Mouse (Mus musculus) lung, embryonic 14.5 days (tissue): ENCODE measurements around the gene Slc22a14. TPM values are rescaled to one million over a fixed set of nuclear protein-coding genes. Genes with fewer than 3 reads are reported as not detected.

Source experiments
- ATAC-seq: fragments of 200-750 bp; cut with Nextera tagmentation; 2 replicates; pipeline ENCODE4 v1.8.0; 2017; ENCODE audit warnings: mild to moderate bottlenecking, moderate TSS enrichment, moderate library complexity; ENCODE audit not compliant: insufficient read depth
- DNase-seq: peaks from one replicate; pipeline ENCODE4 v3.0.0-alpha.2; 2015
- H3K27ac ChIP-seq: fragments of 300-500 bp; sonication (generic); 2 replicates; pipeline ENCODE4 v1.5.1; 2014; ENCODE audit warnings: low read depth, mild to moderate bottlenecking, moderate library complexity
- H3K27me3 ChIP-seq: fragments of 300-500 bp; sonication (generic); 2 replicates; pipeline ENCODE4 v1.6.1; 2014; ENCODE audit warnings: low read length, control low read depth; ENCODE audit not compliant: insufficient read depth
- H3K36me3 ChIP-seq: fragments of 300-500 bp; sonication (generic); 2 replicates; pipeline ENCODE4 v1.6.1; 2014; ENCODE audit warnings: control low read depth; ENCODE audit not compliant: insufficient read depth
- H3K4me1 ChIP-seq: fragments of 300-500 bp; sonication (generic); 2 replicates; pipeline ENCODE4 v1.6.1; 2014; ENCODE audit warnings: antibody characterized with exemption, control low read depth; ENCODE audit not compliant: insufficient read depth
- H3K4me2 ChIP-seq: fragments of 300-500 bp; sonication (generic); 2 replicates; pipeline ENCODE4 v1.6.1; 2014; ENCODE audit warnings: mild to moderate bottlenecking
- H3K4me3 ChIP-seq: fragments of 300-500 bp; sonication (generic); 2 replicates; pipeline ENCODE4 v1.5.1; 2014; ENCODE audit warnings: low read depth, low read length
- H3K9ac ChIP-seq: fragments of 300-500 bp; sonication (generic); 2 replicates; pipeline ENCODE4 v1.6.1; 2014
- H3K9me3 ChIP-seq: fragments of 300-500 bp; sonication (generic); 2 replicates; pipeline ENCODE4 v1.6.1; 2016; ENCODE audit warnings: low read depth, low read length, control low read depth
- CTCF ChIP-seq: IDR thresholded peaks from 2 replicates; pipeline ENCODE4 v1.5.1; 2016; ENCODE audit warnings: antibody characterized with exemption, low read depth
- WGBS: fragments of 180-500 bp; shearing (Covaris S2); extraction: QIAGEN DNeasy Blood & Tissue Kit; methylation state at CpG from one replicate; pipeline ENCODE4 v1.1.7; 2014; 5-methylcytosine and 5-hydroxymethylcytosine counted together
- polyA plus RNA-seq: library from polyadenylated mRNA; unstranded; fragments of >200 nt; fragmentation: Nextera tagmentation; extraction: Ambion mirVana; gene quantifications from 2 replicates; pipeline ENCODE4 v1.2.1, GENCODE M21; 2014

The Slc22a14 gene
- polyA plus RNA-seq, 1 experiment from 2014 or later: not detected

- Histone ChIP-seq H3K27ac (no peak overlapping the region), H3K9me3 (no peaks in the 10 kb centered on the region), H3K4me2 (no peak overlapping the region), H3K27me3 (no peaks in the 10 kb centered on the region), H3K9ac (no peak overlapping the region), H3K4me3 (no peak overlapping the region), H3K36me3 (peaks cover 62% of the 10 kb centered on the region), H3K4me1 (peaks cover 7% of the 10 kb centered on the region)
- peak; percentile 0 for DNase-seq
- no peak for ATAC-seq
- no peak for TF ChIP-seq CTCF
- 80% methylated on average over 8 of the region's 8 CpGs for WGBS
These were observed 19.0 kb downstream of the Slc22a14 start for GRCm38 (mm10) chr9:119346376-119346775.

- 82% methylated on average over 7 of the region's 7 CpGs for WGBS
- Histone ChIP-seq H3K4me3 (no peak overlapping the region), H3K4me2 (peak overlapping the region; percentile 91), H3K4me1 (peaks cover 7% of the 10 kb centered on the region), H3K9ac (peak overlapping the region; percentile 70), H3K27ac (no peak overlapping the region), H3K27me3 (no peaks in the 10 kb centered on the region), H3K36me3 (peaks cover 38% of the 10 kb centered on the region), H3K9me3 (no peaks in the 10 kb centered on the region)
- no peak for TF ChIP-seq CTCF
- no peak for ATAC-seq
- no peak for DNase-seq
These were observed 22.6 kb downstream of the Slc22a14 start for GRCm38 (mm10) chr9:119342728-119343127.

- peak; percentile 99 for DNase-seq
- H3K4me1 ChIP-seq: peaks cover 7% of the 10 kb centered on the region
- H3K4me3 ChIP-seq: peak within 1 kb of the TSS; percentile 71
- H3K36me3 ChIP-seq: peaks cover 33% of the 10 kb centered on the region
- TF ChIP-seq CTCF: no peak
- H3K4me2 ChIP-seq: peak within 1 kb of the TSS; percentile 91
- H3K9me3 ChIP-seq: no peaks in the 10 kb centered on the region
- H3K27ac ChIP-seq: peak within 1 kb of the TSS; percentile 94
- ATAC-seq: peak; percentile 99
- H3K27me3 ChIP-seq: no peaks in the 10 kb centered on the region
- H3K9ac ChIP-seq: peak within 1 kb of the TSS; percentile 70
- under 1% methylated on average over 67 of the region's 68 CpGs for WGBS
These were observed 24.2 kb downstream of the Slc22a14 start, which contains the start of gene Myd88 for GRCm38 (mm10) chr9:119340909-119341816. Gene Myd88 (minus strand): TSS chr9:119341411.

GRCm38 (mm10) chr9:119340212-119340580, 25.2 kb downstream of the Slc22a14 start:
- WGBS: 2% methylated on average over 8 of the region's 8 CpGs
- DNase-seq (no peak), ATAC-seq (no peak)
- H3K4me2 ChIP-seq: peak overlapping the region; percentile 91
- peak overlapping the region; percentile 94 for H3K27ac ChIP-seq
- peak overlapping the region; percentile 71 for H3K4me3 ChIP-seq
- H3K9me3 ChIP-seq: no peaks in the 10 kb centered on the region
- peak overlapping the region; percentile 70 for H3K9ac ChIP-seq
- H3K4me1 ChIP-seq: peaks cover 7% of the 10 kb centered on the region
- no peak for TF ChIP-seq CTCF
- H3K36me3 ChIP-seq: peaks cover 25% of the 10 kb centered on the region
- no peaks in the 10 kb centered on the region for H3K27me3 ChIP-seq

GRCm38 (mm10) chr9:119339558-119340211, 25.7 kb downstream of the Slc22a14 start, which contains the start of gene Acaa1a:
Gene Acaa1a (plus strand): TSS chr9:119339676.
- Histone ChIP-seq H3K4me2 (peak within 1 kb of the TSS; percentile 91), H3K36me3 (peaks cover 21% of the 10 kb centered on the region; the same call in 1 of the 2 replicates), H3K4me1 (peaks cover 7% of the 10 kb centered on the region), H3K9me3 (no peaks in the 10 kb centered on the region), H3K27ac (peak within 1 kb of the TSS; percentile 94), H3K27me3 (no peaks in the 10 kb centered on the region), H3K4me3 (peak within 1 kb of the TSS; percentile 71), H3K9ac (peak within 1 kb of the TSS; percentile 70)
- DNase-seq (peak; percentile 82), ATAC-seq (no peak)
- WGBS: under 1% methylated on average over 43 of the region's 43 CpGs
- TF ChIP-seq CTCF: peak; percentile 47

GRCm38 (mm10) chr9:119339106-119339505, 26.2 kb downstream of the Slc22a14 start:
- no peak for TF ChIP-seq CTCF
- DNase-seq: no peak
- no peaks in the 10 kb centered on the region for H3K9me3 ChIP-seq
- peak overlapping the region; percentile 70 for H3K9ac ChIP-seq
- peak overlapping the region; percentile 71 for H3K4me3 ChIP-seq
- H3K36me3 ChIP-seq: peaks cover 16% of the 10 kb centered on the region; the same call in 1 of the 2 replicates
- H3K27ac ChIP-seq: no peak overlapping the region
- WGBS: 45% methylated on average over 7 of the region's 7 CpGs
- H3K4me2 ChIP-seq: peak overlapping the region; percentile 91
- H3K4me1 ChIP-seq: peaks cover 7% of the 10 kb centered on the region
- H3K27me3 ChIP-seq: no peaks in the 10 kb centered on the region
- no peak for ATAC-seq

- TF ChIP-seq CTCF: no peak
- no peak overlapping the region for H3K27ac ChIP-seq
- no peak overlapping the region for H3K4me2 ChIP-seq
- H3K9ac ChIP-seq: no peak overlapping the region
- H3K4me3 ChIP-seq: no peak overlapping the region
- DNase-seq (no peak), ATAC-seq (no peak)
- H3K27me3 ChIP-seq: no peaks in the 10 kb centered on the region
- peaks cover 13% of the 10 kb centered on the region; the same call in 1 of the 2 replicates for H3K36me3 ChIP-seq
- WGBS: 80% methylated on average over 3 of the region's 3 CpGs
- no peaks in the 10 kb centered on the region for H3K9me3 ChIP-seq
- peaks cover 7% of the 10 kb centered on the region for H3K4me1 ChIP-seq
These were observed 27.0 kb downstream of the Slc22a14 start for GRCm38 (mm10) chr9:119338350-119338749.
